Mouse (Mus musculus) bone marrow, adult 2 months (tissue): ENCODE data around the gene Edn1.

Experiments used
- CTCF ChIP-seq: fragments of 200-500 bp; IDR thresholded peaks from 2 replicates; pipeline ENCODE4 v1.5.1; 2011; ENCODE audit warnings: low read length, control low read depth; ENCODE audit not compliant: control insufficient read depth, insufficient read depth
- POLR2A ChIP-seq: fragments of 200-500 bp; IDR thresholded peaks from 2 replicates; pipeline ENCODE4 v1.6.1; 2011; ENCODE audit warnings: low read depth, mild to moderate bottlenecking, control low read depth, low read length, borderline replicate concordance; ENCODE audit not compliant: control insufficient read depth

GRCm38 (mm10) chr13:42292593-42292992, 8.7 kb upstream of the Edn1 start:
- TF ChIP-seq CTCF, result no peak
- TF ChIP-seq POLR2A, result no peak
